Mouse (Mus musculus): ENCODE data around the gene Tubgcp6.

DNA sequence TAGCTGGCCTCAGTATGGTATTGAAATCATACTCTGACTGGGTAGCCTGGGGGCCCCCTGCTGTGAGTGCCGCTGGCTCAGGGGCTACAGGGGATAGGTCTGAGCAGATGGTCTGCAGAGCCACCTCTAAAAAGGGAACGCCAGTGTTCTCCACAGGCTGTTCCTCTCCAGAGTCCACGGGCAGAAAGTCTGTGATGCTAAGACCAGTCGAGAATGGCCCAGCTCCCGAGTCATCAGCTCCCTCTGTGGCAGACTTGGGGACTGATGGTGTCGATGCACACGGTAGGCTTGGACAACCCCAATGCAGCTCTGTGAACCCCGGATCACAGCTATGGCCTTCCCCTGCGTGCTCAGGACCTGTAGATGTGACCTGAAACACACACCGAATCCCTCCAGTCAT lies 19.0 kb downstream of the Tubgcp6 start:
- no peak for TF ChIP-seq GATA1 (IDR thresholded peaks at IDR 0.05; ENCODE audit: low read length)
- TF ChIP-seq TAL1 (IDR thresholded peaks at IDR 0.05; ENCODE audit: low read length): no peak

All from erythroblast, embryonic 14.5 days (primary cell).